Mouse (Mus musculus): ENCODE measurements around the gene Gm8764. TPM values are rescaled to one million over a fixed set of nuclear protein-coding genes. Genes with fewer than 3 reads are reported as not detected.
"Not testable (repeated sequence)": the region's sequence is repeated elsewhere in the genome, so short reads cannot be mapped to it uniquely, and the experiment has no call there.

Gm8764 gene
- not detected in 2 replicates for polyA plus RNA-seq (2015; fragmentation: Nextera tagmentation; extraction: Ambion mirVana)

- H3K4me2 ChIP-seq; H3K4me3 ChIP-seq; H3K27ac ChIP-seq; H3K9ac ChIP-seq; H3K27me3 ChIP-seq; H3K36me3 ChIP-seq (ENCODE audit: poor library complexity, severe bottlenecking); ATAC-seq; H3K9me3 ChIP-seq (replicated peaks); H3K4me1 ChIP-seq: not testable (repeated sequence)
- no CpG with 5 or more reads among the region's 3 CpGs for WGBS
Measured at GRCm38 (mm10) chr10:104159706-104160105, at the start of gene Gm8764. Gene Gm8764 (plus strand): TSS chr10:104160006.

DNA sequence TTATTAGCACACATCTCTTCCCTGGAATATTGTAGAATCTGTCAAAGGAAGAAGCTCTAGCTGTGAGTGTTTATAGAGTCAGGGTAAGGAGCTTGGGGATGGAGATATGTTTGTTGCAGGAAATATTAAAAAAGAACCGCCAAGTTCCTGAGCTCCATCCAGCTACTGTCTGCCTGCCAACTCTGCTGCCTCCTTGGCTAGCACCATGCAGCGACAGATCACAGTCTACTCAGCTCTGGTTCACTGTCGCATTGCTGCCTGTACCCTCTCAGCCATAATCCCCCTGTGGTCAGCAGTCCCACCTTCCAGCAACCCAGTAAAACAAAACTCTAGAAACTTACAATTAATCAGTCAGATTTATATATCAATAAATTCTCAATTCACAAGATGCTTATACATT is 49.8 kb upstream of the Gm8764 start:
- H3K27me3 ChIP-seq: no peaks in the 10 kb centered on the region
- WGBS: 79% methylated on average over 3 of the region's 3 CpGs
- no peaks in the 10 kb centered on the region for H3K4me1 ChIP-seq
- H3K4me3 ChIP-seq: no peak overlapping the region
- H3K4me2 ChIP-seq: no peak overlapping the region
- H3K36me3 ChIP-seq (ENCODE audit: poor library complexity, severe bottlenecking): no peaks in the 10 kb centered on the region
- H3K9ac ChIP-seq: no peak overlapping the region
- no peak for ATAC-seq
- no peaks in the 10 kb centered on the region for H3K9me3 ChIP-seq (replicated peaks)
- H3K27ac ChIP-seq: no peak overlapping the region

- WGBS: 84% methylated on average over 2 of the region's 2 CpGs
Measured at GRCm38 (mm10) chr10:104118312-104118711, 41.5 kb upstream of the Gm8764 start.

DNA sequence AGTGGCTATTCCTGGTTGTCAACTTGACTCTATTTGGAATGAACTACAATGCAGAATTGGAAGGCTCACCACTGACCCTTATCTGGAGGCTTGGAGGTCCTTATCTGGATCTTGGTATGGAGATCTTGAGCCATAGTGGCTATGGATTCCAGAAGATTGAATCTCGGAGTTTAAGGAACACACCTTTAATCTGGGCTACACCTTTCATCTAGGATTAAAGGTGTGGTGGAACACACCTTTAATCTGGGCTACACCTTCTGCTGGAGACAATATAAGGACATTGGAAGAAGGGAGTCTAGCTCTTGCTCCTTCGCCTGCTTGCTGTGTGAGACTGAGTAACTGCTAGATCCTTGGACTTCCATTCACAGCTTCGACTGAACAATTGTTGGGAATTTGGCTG is 17.1 kb upstream of the Gm8764 start, which contains the start of gene Gm21293:
Gene Gm21293, plus strand, starts transcription at position 301 of the 400 bp plus-strand sequence.
- not testable (repeated sequence) for H3K27ac ChIP-seq; H3K4me3 ChIP-seq; H3K27me3 ChIP-seq; H3K4me2 ChIP-seq; H3K36me3 ChIP-seq (ENCODE audit: poor library complexity, severe bottlenecking); H3K4me1 ChIP-seq; ATAC-seq; H3K9me3 ChIP-seq (replicated peaks); H3K9ac ChIP-seq
- WGBS: no CpG with 5 or more reads among the region's 3 CpGs

More at GRCm38 (mm10) chr10:104118312-104118711, 41.5 kb upstream of the Gm8764 start:
- ATAC-seq: no peak
- no peak overlapping the region for H3K4me3 ChIP-seq
- H3K4me2 ChIP-seq: no peak overlapping the region
- no peaks in the 10 kb centered on the region for H3K36me3 ChIP-seq (ENCODE audit: poor library complexity, severe bottlenecking)
- H3K27ac ChIP-seq: no peak overlapping the region
- H3K4me1 ChIP-seq: no peaks in the 10 kb centered on the region
- H3K27me3 ChIP-seq: no peaks in the 10 kb centered on the region
- H3K9me3 ChIP-seq (replicated peaks): no peaks in the 10 kb centered on the region
- H3K9ac ChIP-seq: no peak overlapping the region

- no CpG with 5 or more reads among the region's 3 CpGs for WGBS
- H3K9me3 ChIP-seq (replicated peaks); H3K4me2 ChIP-seq; H3K9ac ChIP-seq; H3K4me3 ChIP-seq; H3K27ac ChIP-seq; H3K27me3 ChIP-seq; ATAC-seq; H3K4me1 ChIP-seq; H3K36me3 ChIP-seq (ENCODE audit: poor library complexity, severe bottlenecking): not testable (repeated sequence)
Measured at GRCm38 (mm10) chr10:104151197-104151596, 8.6 kb upstream of the Gm8764 start, which contains the start of gene Gm6763. Gene Gm6763 (plus strand): TSS chr10:104151497.

- not testable (repeated sequence) for H3K4me1 ChIP-seq; ATAC-seq; H3K4me3 ChIP-seq; H3K27ac ChIP-seq; H3K36me3 ChIP-seq (ENCODE audit: poor library complexity, severe bottlenecking); H3K9ac ChIP-seq; H3K9me3 ChIP-seq (replicated peaks); H3K4me2 ChIP-seq; H3K27me3 ChIP-seq
- WGBS: no CpG with 5 or more reads among the region's 3 CpGs
Measured at GRCm38 (mm10) chr10:104168215-104168614, 8.4 kb downstream of the Gm8764 start, which contains the start of gene Gm21304. Gene Gm21304 (plus strand): TSS chr10:104168515.

DNA sequence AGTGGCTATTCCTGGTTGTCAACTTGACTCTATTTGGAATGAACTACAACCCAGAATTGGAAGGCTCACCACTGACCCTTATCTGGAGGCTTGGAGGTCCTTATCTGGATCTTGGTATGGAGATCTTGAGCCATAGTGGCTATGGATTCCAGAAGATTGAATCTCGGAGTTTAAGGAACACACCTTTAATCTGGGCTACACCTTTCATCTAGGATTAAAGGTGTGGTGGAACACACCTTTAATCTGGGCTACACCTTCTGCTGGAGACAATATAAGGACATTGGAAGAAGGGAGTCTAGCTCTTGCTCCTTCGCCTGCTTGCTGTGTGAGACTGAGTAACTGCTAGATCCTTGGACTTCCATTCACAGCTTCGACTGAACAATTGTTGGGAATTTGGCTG is 16.9 kb downstream of the Gm8764 start, which contains the start of gene Gm21312:
Gene Gm21312, plus strand, starts transcription at position 301 of the 400 bp plus-strand sequence.
- H3K36me3 ChIP-seq (ENCODE audit: poor library complexity, severe bottlenecking); H3K4me3 ChIP-seq; H3K9me3 ChIP-seq (replicated peaks); H3K27ac ChIP-seq; ATAC-seq; H3K4me2 ChIP-seq; H3K27me3 ChIP-seq; H3K4me1 ChIP-seq; H3K9ac ChIP-seq: not testable (repeated sequence)
- no CpG with 5 or more reads among the region's 3 CpGs for WGBS

- not testable (repeated sequence) for H3K4me1 ChIP-seq; H3K36me3 ChIP-seq (ENCODE audit: poor library complexity, severe bottlenecking); H3K4me3 ChIP-seq; ATAC-seq; H3K4me2 ChIP-seq; H3K9ac ChIP-seq; H3K9me3 ChIP-seq (replicated peaks); H3K27me3 ChIP-seq; H3K27ac ChIP-seq
- WGBS: no CpG with 5 or more reads among the region's 3 CpGs
Measured at GRCm38 (mm10) chr10:104185233-104185632, 25.4 kb downstream of the Gm8764 start, which contains the start of gene Gm20765. Gene Gm20765 (plus strand): TSS chr10:104185533.

- not testable (repeated sequence) for H3K27me3 ChIP-seq
Measured at GRCm38 (mm10) chr10:104193742-104194141, 33.9 kb downstream of the Gm8764 start, which contains the start of gene Gm4340. Gene Gm4340 (plus strand): TSS chr10:104194042.

DNA sequence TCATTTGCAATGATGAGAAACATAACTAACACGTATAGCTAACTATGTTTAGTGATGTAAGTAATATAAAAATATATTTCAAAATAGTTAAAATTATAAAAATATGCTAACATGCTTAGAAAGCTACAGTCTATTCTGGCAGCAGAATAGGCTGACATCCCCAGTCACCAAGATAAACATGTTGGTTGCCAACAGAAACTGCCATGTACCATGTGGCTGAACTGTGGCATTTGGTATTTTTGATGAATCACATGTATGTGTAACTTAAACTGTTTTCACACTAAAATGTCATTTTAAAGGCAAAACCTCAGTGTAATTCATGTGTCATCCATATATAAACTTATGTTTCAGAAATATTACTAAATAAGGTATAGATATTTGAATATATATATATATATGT is 49.8 kb downstream of the Gm8764 start:
- Histone ChIP-seq H3K4me2 (no peak overlapping the region), H3K9ac (no peak overlapping the region), H3K4me1 (no peaks in the 10 kb centered on the region), H3K27me3 (no peaks in the 10 kb centered on the region), H3K4me3 (no peak overlapping the region), H3K9me3 (replicated peaks) (no peaks in the 10 kb centered on the region), H3K36me3 (ENCODE audit: poor library complexity, severe bottlenecking) (no peaks in the 10 kb centered on the region), H3K27ac (no peak overlapping the region)
- WGBS: 79% methylated on average over 1 of the region's 1 CpGs
- no peak; the same call in 1 of the 2 replicates for ATAC-seq

More at GRCm38 (mm10) chr10:104193742-104194141, 33.9 kb downstream of the Gm8764 start, which contains the start of gene Gm4340:
- H3K4me1 ChIP-seq; H3K27ac ChIP-seq; H3K4me3 ChIP-seq; H3K4me2 ChIP-seq; H3K9ac ChIP-seq; ATAC-seq; H3K9me3 ChIP-seq (replicated peaks); H3K36me3 ChIP-seq (ENCODE audit: poor library complexity, severe bottlenecking): not testable (repeated sequence)
- no CpG with 5 or more reads among the region's 3 CpGs for WGBS

- Histone ChIP-seq H3K4me2 (no peak overlapping the region), H3K9ac (no peak overlapping the region), H3K27ac (no peak overlapping the region), H3K4me3 (no peak overlapping the region), H3K27me3 (no peaks in the 10 kb centered on the region), H3K36me3 (ENCODE audit: poor library complexity, severe bottlenecking) (no peaks in the 10 kb centered on the region), H3K9me3 (replicated peaks) (no peaks in the 10 kb centered on the region), H3K4me1 (no peaks in the 10 kb centered on the region)
- ATAC-seq: peak; percentile 55; the same call in 1 of the 2 replicates
- WGBS: 74% methylated on average over 3 of the region's 3 CpGs
Measured at GRCm38 (mm10) chr10:104210268-104210990, 50.6 kb downstream of the Gm8764 start.

All from forebrain, embryonic 13.5 days (tissue).